Mouse (Mus musculus) heart, postnatal 4 days (tissue): Measurements from ENCODE around the gene Cmss1. TPM values are rescaled to one million over a fixed set of nuclear protein-coding genes. Genes with fewer than 3 reads are reported as not detected.
A peak's percentile ranks its signal among the peaks of the same experiment; 100 is the strongest.

ENCODE experiments used
- DNase-seq: peaks from one replicate; pipeline ENCODE4 v3.0.0; 2021
- total RNA-seq, 2 experiments: library from RNA; stranded (reverse); gene quantifications; 2 replicates each; pipeline ENCODE4 v1.2.3; 2021

Gene Cmss1
- total RNA-seq, 2 experiments from 2014 or later = 33.9 to 39.6 TPM

- DNase-seq = no peak
Measured at GRCm38 (mm10) chr16:57556244-57556643, 50.4 kb downstream of the Cmss1 start.

GRCm38 (mm10) chr16:57555667-57556066, 51.0 kb downstream of the Cmss1 start:
- no peak for DNase-seq

GRCm38 (mm10) chr16:57554886-57555400, 51.7 kb downstream of the Cmss1 start:
- DNase-seq = no peak

- no peak for DNase-seq
Measured at GRCm38 (mm10) chr16:57553235-57553634, 53.4 kb downstream of the Cmss1 start.

GRCm38 (mm10) chr16:57552709-57553108, 54.0 kb downstream of the Cmss1 start:
- no peak for DNase-seq

GRCm38 (mm10) chr16:57551617-57552016, 55.0 kb downstream of the Cmss1 start:
- no peak for DNase-seq

- DNase-seq = no peak
Measured at GRCm38 (mm10) chr16:57550817-57551216, 55.8 kb downstream of the Cmss1 start.

- no peak for DNase-seq
Measured at GRCm38 (mm10) chr16:57550088-57550487, 56.6 kb downstream of the Cmss1 start.

GRCm38 (mm10) chr16:57549061-57550037, 57.3 kb downstream of the Cmss1 start:
- peak; percentile 88 for DNase-seq

GRCm38 (mm10) chr16:57548608-57549007, 58.1 kb downstream of the Cmss1 start:
- DNase-seq = no peak

- no peak for DNase-seq
Measured at GRCm38 (mm10) chr16:57546355-57546754, 60.3 kb downstream of the Cmss1 start.

GRCm38 (mm10) chr16:57544441-57544840, 62.2 kb downstream of the Cmss1 start:
- no peak for DNase-seq

- no peak for DNase-seq
Measured at GRCm38 (mm10) chr16:57543243-57543642, 63.4 kb downstream of the Cmss1 start.

- DNase-seq = no peak
Measured at GRCm38 (mm10) chr16:57536511-57536910, 70.2 kb downstream of the Cmss1 start.

GRCm38 (mm10) chr16:57534811-57535210, 71.9 kb downstream of the Cmss1 start:
- no peak for DNase-seq

- no peak for DNase-seq
Measured at GRCm38 (mm10) chr16:57534365-57534764, 72.3 kb downstream of the Cmss1 start.

- DNase-seq = no peak
Measured at GRCm38 (mm10) chr16:57532081-57532493, 74.6 kb downstream of the Cmss1 start.

- no peak for DNase-seq
Measured at GRCm38 (mm10) chr16:57530547-57530946, 76.1 kb downstream of the Cmss1 start.

GRCm38 (mm10) chr16:57528457-57528856, 78.2 kb downstream of the Cmss1 start:
- DNase-seq = no peak

- no peak for DNase-seq
Measured at GRCm38 (mm10) chr16:57526893-57527292, 79.8 kb downstream of the Cmss1 start.

GRCm38 (mm10) chr16:57525476-57525875, 81.2 kb downstream of the Cmss1 start:
- DNase-seq = no peak

GRCm38 (mm10) chr16:57525046-57525445, 81.6 kb downstream of the Cmss1 start:
- no peak for DNase-seq

- peak; percentile 38 for DNase-seq
Measured at GRCm38 (mm10) chr16:57515636-57516035, 91.0 kb downstream of the Cmss1 start.

GRCm38 (mm10) chr16:57514371-57514770, 92.3 kb downstream of the Cmss1 start:
- DNase-seq = no peak
